Mouse (Mus musculus): Measurements from ENCODE around the gene Gm732. TPM values are rescaled to one million over a fixed set of nuclear protein-coding genes. Genes with fewer than 3 reads are reported as not detected.

The Gm732 gene
- not detected in 2 replicates for polyA plus RNA-seq (2011; ENCODE audit: insufficient read length, low read depth, missing spikeins)

- no peak within 1 kb of the TSS for H3K27ac ChIP-seq (ENCODE audit: insufficient read depth, low read length)
- no peaks in the 10 kb centered on the region for H3K4me1 ChIP-seq (ENCODE audit: control insufficient read depth, insufficient read depth, low read length)
- no peak for TF ChIP-seq CTCF (IDR thresholded peaks at IDR 0.05; ENCODE audit: borderline replicate concordance, insufficient read depth, low read length)
- TF ChIP-seq POLR2A (IDR thresholded peaks at IDR 0.05; ENCODE audit: low read depth, low read length): no peak
- no peak within 1 kb of the TSS for H3K4me3 ChIP-seq (ENCODE audit: insufficient read depth, low read length)
Measured at GRCm38 (mm10) chrX:107948365-107948764, at the start of gene Gm732. Gm732 (minus strand) TSS chrX:107948465.

Other genes with a start within 250 kb of the Gm732 start
- gene Tent5d, start 155.9 kb downstream of the Gm732 start, polyA plus RNA-seq (2011; ENCODE audit: insufficient read length, low read depth, missing spikeins): not detected in 2 replicates
- gene 2610002M06Rik, start 132.1 kb downstream of the Gm732 start, polyA plus RNA-seq (2011; ENCODE audit: insufficient read length, low read depth, missing spikeins): 14.7 and 17.6 TPM in 2 replicates

All from embryonic fibroblast, embryonic 13.5 days (primary cell).